ENCODE assay signal across 8 mouse cellular contexts in the genomic region with DNA sequence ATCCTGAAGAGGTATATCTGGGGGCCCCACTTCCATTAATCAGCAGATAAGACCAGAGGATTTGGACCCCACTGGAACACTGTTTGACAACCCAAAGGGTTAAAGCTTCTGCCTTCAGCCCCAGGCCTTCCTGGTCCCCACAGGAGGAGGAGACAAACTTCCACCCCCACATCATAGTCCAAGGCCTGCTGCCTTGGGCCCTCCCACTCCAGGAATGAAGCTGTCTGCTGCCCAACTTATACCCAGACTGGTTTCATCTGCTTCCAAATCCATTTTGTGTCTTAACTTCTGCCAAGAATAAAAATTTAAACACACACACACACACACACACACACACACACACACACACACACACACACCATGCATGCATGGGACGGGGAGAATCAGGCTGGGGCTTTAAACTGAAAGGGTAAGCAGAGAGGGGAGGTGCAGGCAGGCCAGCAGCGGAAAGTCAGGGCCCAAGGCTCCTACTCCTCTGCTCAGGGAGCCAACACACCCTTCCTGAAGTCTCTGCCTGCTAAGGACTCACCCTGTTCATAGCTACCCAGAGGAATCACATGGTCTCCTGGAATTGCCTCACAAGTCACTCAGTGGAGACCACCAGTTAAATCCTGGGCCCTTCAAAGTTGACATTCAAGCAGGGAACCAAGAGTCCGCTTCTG. TPM values are rescaled to one million over a fixed set of nuclear protein-coding genes. Genes with fewer than 3 reads are reported as not detected.
DNase-seq lines count a peak whose midpoint lies in the region; ATAC-seq lines count a peak whose summit lies in the region.

No protein-coding gene starts in this region.

- no peak overlapping the region for H3K9ac ChIP-seq in neural tube, embryonic 13.5 days
- no peak overlapping the region for H3K9ac ChIP-seq in neural tube, embryonic 15.5 days (replicated peaks)
- no peak overlapping the region for H3K9ac ChIP-seq in hindbrain, embryonic 15.5 days
- no peak overlapping the region for H3K9ac ChIP-seq in stomach, embryonic 14.5 days (replicated peaks; ENCODE audit: low read depth, low read length)

- no peaks in the 10 kb centered on the region for H3K9me3 ChIP-seq in neural tube, embryonic 13.5 days
- no peaks in the 10 kb centered on the region for H3K9me3 ChIP-seq in neural tube, embryonic 15.5 days (replicated peaks)
- no peaks in the 10 kb centered on the region for H3K9me3 ChIP-seq in hindbrain, embryonic 15.5 days
- no peaks in the 10 kb centered on the region for H3K9me3 ChIP-seq in stomach, embryonic 14.5 days (ENCODE audit: control insufficient read depth, low read depth, low read length)

- peak; percentile 81 for ATAC-seq in frontal cortex, adult (ENCODE audit: low TSS enrichment)
- ATAC-seq in neural tube, embryonic 13.5 days (ENCODE audit: low read depth): no peak
- no peak for ATAC-seq in neural tube, embryonic 15.5 days (ENCODE audit: low FRiP score)
- peak; percentile 49 for ATAC-seq in hindbrain, embryonic 15.5 days (ENCODE audit: low FRiP score, low read depth)
- peak; percentile 74 for ATAC-seq in stomach, embryonic 14.5 days (ENCODE audit: insufficient number of reproducible peaks, insufficient read depth, low FRiP score, low read depth)

- no peaks in the 10 kb centered on the region for H3K27me3 ChIP-seq in neural tube, embryonic 13.5 days
- no peaks in the 10 kb centered on the region for H3K27me3 ChIP-seq in neural tube, embryonic 15.5 days (replicated peaks)
- H3K27me3 ChIP-seq in hindbrain, embryonic 15.5 days: no peaks in the 10 kb centered on the region
- no peaks in the 10 kb centered on the region for H3K27me3 ChIP-seq in stomach, embryonic 14.5 days (ENCODE audit: control insufficient read depth, insufficient read depth, low read length)

- H3K27ac ChIP-seq in neural tube, embryonic 13.5 days (replicated peaks): peak overlapping the region; percentile 61; the same call in 1 of the 2 replicates
- H3K27ac ChIP-seq in neural tube, embryonic 15.5 days (replicated peaks): no peak overlapping the region; the same call in 1 of the 2 replicates
- 0 out of 2 replicates have a peak overlapping the region, but pooled peaks have one; percentile 20 for H3K27ac ChIP-seq in hindbrain, embryonic 15.5 days (replicated peaks)
- H3K27ac ChIP-seq in stomach, embryonic 14.5 days (ENCODE audit: low read length): peak overlapping the region; percentile 36; the same call in 1 of the 2 replicates

- H3K4me1 ChIP-seq in neural tube, embryonic 13.5 days (replicated peaks): peaks cover 86% of the 10 kb centered on the region
- H3K4me1 ChIP-seq in neural tube, embryonic 15.5 days: peaks cover 51% of the 10 kb centered on the region
- peaks cover 60% of the 10 kb centered on the region for H3K4me1 ChIP-seq in hindbrain, embryonic 15.5 days (replicated peaks)
- peaks cover 39% of the 10 kb centered on the region for H3K4me1 ChIP-seq in stomach, embryonic 14.5 days (ENCODE audit: control insufficient read depth, insufficient read depth, low read length)

- no peak overlapping the region for H3K4me2 ChIP-seq in neural tube, embryonic 13.5 days
- no peak overlapping the region for H3K4me2 ChIP-seq in neural tube, embryonic 15.5 days
- no peak overlapping the region for H3K4me2 ChIP-seq in hindbrain, embryonic 15.5 days
- no peak overlapping the region for H3K4me2 ChIP-seq in stomach, embryonic 14.5 days (replicated peaks; ENCODE audit: low read depth, low read length)

- no peaks in the 10 kb centered on the region for H3K36me3 ChIP-seq in neural tube, embryonic 13.5 days
- no peaks in the 10 kb centered on the region for H3K36me3 ChIP-seq in neural tube, embryonic 15.5 days
- H3K36me3 ChIP-seq in hindbrain, embryonic 15.5 days: no peaks in the 10 kb centered on the region
- H3K36me3 ChIP-seq in stomach, embryonic 14.5 days (ENCODE audit: control insufficient read depth, insufficient read depth, low read length): no peaks in the 10 kb centered on the region

- H3K4me3 ChIP-seq in neural tube, embryonic 13.5 days: no peak overlapping the region
- H3K4me3 ChIP-seq in neural tube, embryonic 15.5 days (replicated peaks): no peak overlapping the region
- H3K4me3 ChIP-seq in hindbrain, embryonic 15.5 days: no peak overlapping the region
- no peak overlapping the region for H3K4me3 ChIP-seq in stomach, embryonic 14.5 days (ENCODE audit: low read depth, low read length)

- 52% methylated on average over 3 of the region's 3 CpGs for WGBS in neural tube, embryonic 13.5 days
- WGBS in neural tube, embryonic 15.5 days: 61% methylated on average over 3 of the region's 3 CpGs
- 54% methylated on average over 3 of the region's 3 CpGs for WGBS in hindbrain, embryonic 15.5 days
- WGBS in stomach, embryonic 14.5 days: 43% methylated on average over 3 of the region's 3 CpGs

- DNase-seq in frontal cortex, postnatal 36 days (ENCODE audit: low spot score in 2 of 2): no peak
- DNase-seq in retina, embryonic 14.5 days (ENCODE audit: low spot score): no peak
- no peak for DNase-seq in layer of hippocampus, adult 9-10 months (ENCODE audit: low spot score)

RNA-seq across cellular contexts. Expression of a gene that starts 16.5 kb away (rescaled TPM):
- 11.5 and 14.4 TPM in 2 replicates for polyA plus RNA-seq in neural tube, embryonic 13.5 days (2015; fragmentation: Nextera tagmentation; extraction: Ambion mirVana)
- 6.9 and 8.1 TPM in 2 replicates for polyA plus RNA-seq in neural tube, embryonic 15.5 days (2015; fragmentation: Nextera tagmentation; extraction: Ambion mirVana)
- 15.8 and 19.4 TPM in 2 replicates for polyA plus RNA-seq in hindbrain, embryonic 15.5 days (2015; fragmentation: Nextera tagmentation; extraction: Ambion mirVana)
- 19.5 and 20.2 TPM in 2 replicates for polyA plus RNA-seq in stomach, embryonic 14.5 days (2014; fragmentation: Nextera tagmentation; extraction: Ambion mirVana)

Comparison
In these comparisons a context has a peak if more than half of its experiments do, and no peak if none do; other contexts are left out.
1. ATAC-seq: peak in frontal cortex, adult (single experiment), hindbrain, embryonic 15.5 days (single experiment) and stomach, embryonic 14.5 days (single experiment); none in neural tube, embryonic 13.5 days (single experiment) and neural tube, embryonic 15.5 days (single experiment).